9 mouse cellular contexts compared by ENCODE assay signal in genomic region chr10:130536101-130536500, GRCm38 (mm10). TPM values are rescaled to one million over a fixed set of nuclear protein-coding genes. Genes with fewer than 3 reads are reported as not detected.
A peak's percentile ranks its signal among the peaks of the same experiment; 100 is the strongest.
DNase-seq lines count a peak whose midpoint lies in the region; ATAC-seq and TF ChIP-seq lines count a peak whose summit lies in the region.
"Had no signal": no experiment of that assay in that cellular context is flagged by ENCODE, and none has a peak within 500 bp of the region (broad histone marks: within the 10 kb centered on the region; RNA-seq: fewer than 3 reads in every experiment).

No protein-coding gene starts in this region.

- no peaks in the 10 kb centered on the region for H3K4me1 ChIP-seq in intestine, postnatal 0 days (replicated peaks; ENCODE audit: control insufficient read depth, insufficient read depth, low read length)
- no peaks in the 10 kb centered on the region for H3K4me1 ChIP-seq in intestine, embryonic 15.5 days (replicated peaks)
- no peaks in the 10 kb centered on the region for H3K4me1 ChIP-seq in hindbrain, embryonic 10.5 days (replicated peaks)

- H3K27ac ChIP-seq in intestine, postnatal 0 days (ENCODE audit: low read depth, low read length), result no peak overlapping the region
- H3K27ac ChIP-seq in intestine, embryonic 15.5 days, result no peak overlapping the region
- no peak overlapping the region for H3K27ac ChIP-seq in hindbrain, embryonic 10.5 days

- no peaks in the 10 kb centered on the region for H3K9me3 ChIP-seq in intestine, postnatal 0 days (ENCODE audit: control insufficient read depth)
- H3K9me3 ChIP-seq in intestine, embryonic 15.5 days, result no peaks in the 10 kb centered on the region
- no peaks in the 10 kb centered on the region for H3K9me3 ChIP-seq in hindbrain, embryonic 10.5 days

- DNase-seq in brain, adult 2 months (ENCODE audit: low read depth, low spot score), result peak; percentile 23
- DNase-seq in lung, postnatal 25 days (ENCODE audit: low spot score), result peak; percentile 27
- no peak for DNase-seq in layer of hippocampus, postnatal 25 days (ENCODE audit: extremely low spot score in 1 of 2, low spot score in 1 of 2)
- no peak for DNase-seq in hindbrain, embryonic 10.5 days (ENCODE audit: low spot score)
- DNase-seq in urinary bladder, postnatal 25 days (ENCODE audit: low spot score), result no peak

- H3K27me3 ChIP-seq in intestine, postnatal 0 days (replicated peaks; ENCODE audit: control insufficient read depth, insufficient read depth, low read length), result no peaks in the 10 kb centered on the region
- H3K27me3 ChIP-seq in intestine, embryonic 15.5 days (replicated peaks), result no peaks in the 10 kb centered on the region
- no peaks in the 10 kb centered on the region for H3K27me3 ChIP-seq in hindbrain, embryonic 10.5 days (ENCODE audit: insufficient read depth, poor library complexity, severe bottlenecking)

- 75% methylated on average over 3 of the region's 3 CpGs for WGBS in intestine, postnatal 0 days
- WGBS in intestine, embryonic 15.5 days, result 72% methylated on average over 3 of the region's 3 CpGs
- WGBS in hindbrain, embryonic 10.5 days, result 76% methylated on average over 3 of the region's 3 CpGs

- H3K4me2 ChIP-seq in intestine, postnatal 0 days (replicated peaks; ENCODE audit: low read depth), result no peak overlapping the region
- H3K4me2 ChIP-seq in intestine, embryonic 15.5 days (replicated peaks), result no peak overlapping the region

- no peak for ATAC-seq in intestine, postnatal 0 days
- no peak for ATAC-seq in intestine, embryonic 15.5 days
- ATAC-seq in CD4-positive, CD25-positive, alpha-beta regulatory T cell, adult 4 months, result peak; percentile 95

- no peak overlapping the region for H3K4me3 ChIP-seq in intestine, postnatal 0 days (ENCODE audit: low read depth, low read length)
- no peak overlapping the region for H3K4me3 ChIP-seq in intestine, embryonic 15.5 days (replicated peaks)
- no peak overlapping the region for H3K4me3 ChIP-seq in hindbrain, embryonic 10.5 days

- no peaks in the 10 kb centered on the region for H3K36me3 ChIP-seq in intestine, postnatal 0 days (ENCODE audit: control insufficient read depth, insufficient read depth)
- no peaks in the 10 kb centered on the region for H3K36me3 ChIP-seq in intestine, embryonic 15.5 days
- H3K36me3 ChIP-seq in hindbrain, embryonic 10.5 days, result no peaks in the 10 kb centered on the region

- peak; percentile 51 for TF ChIP-seq CTCF in intestine, postnatal 0 days (IDR thresholded peaks at IDR 0.05; ENCODE audit: low read depth)

- H3K9ac ChIP-seq in intestine, postnatal 0 days (ENCODE audit: low read depth, low read length), result no peak overlapping the region
- H3K9ac ChIP-seq in intestine, embryonic 15.5 days, result no peak overlapping the region

RNA-seq across cellular contexts. Expression of gene Vmn2r87, which starts 38.9 kb away (rescaled TPM):
- polyA plus RNA-seq in intestine, postnatal 0 days (2015; fragmentation: Nextera tagmentation; extraction: Ambion mirVana), result not detected in 2 replicates
- not detected in 2 replicates for polyA plus RNA-seq in intestine, embryonic 15.5 days (2015; fragmentation: Nextera tagmentation; extraction: Ambion mirVana)
- polyA plus RNA-seq in CD4-positive, CD25-positive, alpha-beta regulatory T cell, adult 4 months (2017; shearing (Covaris generic)), result not detected
- total RNA-seq in layer of hippocampus, postnatal 25 days (2021), result under 1 TPM; 0.39 to 0.42 TPM
- 0.04 TPM in 1 of 2 replicates, not detected in the other for polyA plus RNA-seq in hindbrain, embryonic 10.5 days (2016; fragmentation: Nextera tagmentation; extraction: Ambion mirVana)
- total RNA-seq: adrenal gland, adult 18-20 months had no signal

Comparison
In these comparisons a context has a peak if more than half of its experiments do, and no peak if none do; other contexts are left out.
1. DNase-seq: peak in brain, adult 2 months (single experiment) and lung, postnatal 25 days (single experiment); none in layer of hippocampus, postnatal 25 days (0 of 2), hindbrain, embryonic 10.5 days (single experiment) and urinary bladder, postnatal 25 days (single experiment).